10 mouse cellular contexts compared by ENCODE assay signal in the genomic region with DNA sequence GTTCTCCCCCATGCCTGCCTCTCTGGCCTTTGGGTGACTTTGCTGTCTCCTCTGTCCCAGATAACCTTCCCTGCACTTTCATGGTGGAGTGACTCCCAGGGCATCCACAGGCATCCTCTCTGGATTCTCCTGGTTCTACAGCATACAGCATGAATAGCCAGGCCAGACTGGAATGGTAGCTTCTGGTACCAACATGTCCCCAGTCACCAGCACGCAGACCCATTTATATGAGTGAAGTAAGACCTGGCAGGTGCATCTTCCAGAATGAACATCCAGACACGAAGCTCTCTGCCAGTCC. TPM values are rescaled to one million over a fixed set of nuclear protein-coding genes. Genes with fewer than 3 reads are reported as not detected.
DNase-seq lines count a peak whose midpoint lies in the region; ATAC-seq and TF ChIP-seq lines count a peak whose summit lies in the region.
"Had no signal": no experiment of that assay in that cellular context is flagged by ENCODE, and none has a peak within 500 bp of the region (broad histone marks: within the 10 kb centered on the region; RNA-seq: fewer than 3 reads in every experiment).

No protein-coding gene starts in this region.

- no peak for TF ChIP-seq EP300 in liver, postnatal 0 days (IDR thresholded peaks at IDR 0.05; ENCODE audit: low read depth)

- H3K4me2 ChIP-seq in liver, embryonic 11.5 days, result peak overlapping the region; percentile 2; the same call in 1 of the 2 replicates
- H3K4me2 ChIP-seq in liver, postnatal 0 days (ENCODE audit: low read depth, low read length), result no peak overlapping the region
- peak overlapping the region; percentile 69 for H3K4me2 ChIP-seq in forebrain, embryonic 12.5 days
- peak overlapping the region; percentile 75 for H3K4me2 ChIP-seq in stomach, embryonic 14.5 days (replicated peaks; ENCODE audit: low read depth, low read length)

- no peak for TF ChIP-seq CTCF in liver, postnatal 0 days (IDR thresholded peaks at IDR 0.05; ENCODE audit: low read depth)

- H3K4me3 ChIP-seq in liver, embryonic 11.5 days (ENCODE audit: low read depth, low read length), result no peak overlapping the region
- no peak overlapping the region for H3K4me3 ChIP-seq in liver, postnatal 0 days (ENCODE audit: low read depth, low read length)
- H3K4me3 ChIP-seq in forebrain, embryonic 12.5 days (replicated peaks), result peak overlapping the region; percentile 91; the same call in 1 of the 2 replicates
- H3K4me3 ChIP-seq in limb, embryonic 10.5 days, result 0 out of 2 replicates have a peak overlapping the region, but pooled peaks have one; percentile 16
- H3K4me3 ChIP-seq in stomach, embryonic 14.5 days (ENCODE audit: low read depth, low read length), result peak overlapping the region; percentile 86; the same call in 1 of the 2 replicates

- 73% methylated on average over 2 of the region's 2 CpGs for WGBS in liver, embryonic 11.5 days
- WGBS in liver, postnatal 0 days (ENCODE audit: insufficient replicate concordance), result 80% methylated on average over 2 of the region's 2 CpGs
- 84% methylated on average over 2 of the region's 2 CpGs for WGBS in forebrain, embryonic 12.5 days
- 84% methylated on average over 2 of the region's 2 CpGs for WGBS in limb, embryonic 10.5 days
- 80% methylated on average over 2 of the region's 2 CpGs for WGBS in stomach, embryonic 14.5 days

- H3K27me3 ChIP-seq in liver, embryonic 11.5 days (replicated peaks; ENCODE audit: control insufficient read depth, insufficient read depth, low read length), result peaks cover 31% of the 10 kb centered on the region
- H3K27me3 ChIP-seq in liver, postnatal 0 days (ENCODE audit: insufficient read depth, low read length), result peaks cover 29% of the 10 kb centered on the region
- H3K27me3 ChIP-seq in forebrain, embryonic 12.5 days, result no peaks in the 10 kb centered on the region
- H3K27me3 ChIP-seq in limb, embryonic 10.5 days (ENCODE audit: low read depth, poor library complexity, severe bottlenecking), result no peaks in the 10 kb centered on the region
- H3K27me3 ChIP-seq in stomach, embryonic 14.5 days (ENCODE audit: control insufficient read depth, insufficient read depth, low read length), result no peaks in the 10 kb centered on the region
- H3K27me3 ChIP-seq: Patski had no signal

- ATAC-seq in liver, embryonic 11.5 days (replicated peaks; ENCODE audit: low FRiP score), result no peak
- ATAC-seq in liver, postnatal 0 days, result no peak
- no peak for ATAC-seq in forebrain, embryonic 12.5 days (ENCODE audit: low FRiP score)
- no peak for ATAC-seq in stomach, embryonic 14.5 days (ENCODE audit: insufficient number of reproducible peaks, insufficient read depth, low FRiP score, low read depth)
- ATAC-seq in monocyte, adult 5-6 weeks (replicated peaks; ENCODE audit: insufficient number of reproducible peaks, low FRiP score, low TSS enrichment, poor library complexity, severe bottlenecking), result no peak
- ATAC-seq: Patski had no signal

- no peak overlapping the region for H3K27ac ChIP-seq in liver, embryonic 11.5 days (ENCODE audit: low read depth, low read length)
- H3K27ac ChIP-seq in liver, postnatal 0 days (ENCODE audit: low read depth), result no peak overlapping the region
- H3K27ac ChIP-seq in forebrain, embryonic 12.5 days, result no peak overlapping the region
- H3K27ac ChIP-seq in limb, embryonic 10.5 days, result no peak overlapping the region
- no peak overlapping the region for H3K27ac ChIP-seq in stomach, embryonic 14.5 days (ENCODE audit: low read length)

- peaks cover 3% of the 10 kb centered on the region for H3K4me1 ChIP-seq in liver, embryonic 11.5 days (replicated peaks; ENCODE audit: control insufficient read depth, insufficient read depth, low read length)
- no peaks in the 10 kb centered on the region; the same call in 1 of the 2 replicates for H3K4me1 ChIP-seq in liver, postnatal 0 days (ENCODE audit: insufficient read depth)
- peaks cover 60% of the 10 kb centered on the region for H3K4me1 ChIP-seq in forebrain, embryonic 12.5 days
- peaks cover 52% of the 10 kb centered on the region for H3K4me1 ChIP-seq in limb, embryonic 10.5 days
- H3K4me1 ChIP-seq in stomach, embryonic 14.5 days (ENCODE audit: control insufficient read depth, insufficient read depth, low read length), result peaks cover 29% of the 10 kb centered on the region

- no peak overlapping the region for H3K9ac ChIP-seq in liver, embryonic 11.5 days (ENCODE audit: low read depth, low read length)
- no peak overlapping the region for H3K9ac ChIP-seq in liver, postnatal 0 days (replicated peaks)
- H3K9ac ChIP-seq in forebrain, embryonic 12.5 days, result peak overlapping the region; percentile 4; the same call in 1 of the 2 replicates
- no peak overlapping the region for H3K9ac ChIP-seq in stomach, embryonic 14.5 days (replicated peaks; ENCODE audit: low read depth, low read length)

- DNase-seq in liver, embryonic 11.5 days (ENCODE audit: low spot score), result no peak
- DNase-seq in liver, postnatal 0 days, result no peak
- DNase-seq in limb, embryonic 10.5 days (ENCODE audit: low spot score), result no peak
- DNase-seq in cerebellum, adult 8-10 months, result no peak
- DNase-seq: spleen, adult 18-20 months had no signal

- H3K36me3 ChIP-seq in liver, embryonic 11.5 days (ENCODE audit: control insufficient read depth, insufficient read depth, low read length), result no peaks in the 10 kb centered on the region; the same call in 1 of the 2 replicates
- no peaks in the 10 kb centered on the region for H3K36me3 ChIP-seq in liver, postnatal 0 days (replicated peaks; ENCODE audit: insufficient read depth, low read length)
- H3K36me3 ChIP-seq in forebrain, embryonic 12.5 days (replicated peaks), result peaks cover 15% of the 10 kb centered on the region
- H3K36me3 ChIP-seq in limb, embryonic 10.5 days, result peaks cover 43% of the 10 kb centered on the region
- H3K36me3 ChIP-seq in stomach, embryonic 14.5 days (ENCODE audit: control insufficient read depth, insufficient read depth, low read length), result no peaks in the 10 kb centered on the region

- no peaks in the 10 kb centered on the region for H3K9me3 ChIP-seq in liver, embryonic 11.5 days (ENCODE audit: control insufficient read depth, low read length)
- no peaks in the 10 kb centered on the region for H3K9me3 ChIP-seq in liver, postnatal 0 days (ENCODE audit: low read length)
- H3K9me3 ChIP-seq in forebrain, embryonic 12.5 days, result no peaks in the 10 kb centered on the region
- no peaks in the 10 kb centered on the region; the same call in 1 of the 2 replicates for H3K9me3 ChIP-seq in limb, embryonic 10.5 days (replicated peaks)
- H3K9me3 ChIP-seq in stomach, embryonic 14.5 days (ENCODE audit: control insufficient read depth, low read depth, low read length), result no peaks in the 10 kb centered on the region

RNA-seq across cellular contexts. Expression of gene Dennd2a, which starts 2.1 kb away (rescaled TPM):
- 12.4 and 12.6 TPM in 2 replicates for polyA plus RNA-seq in liver, embryonic 11.5 days (2014; fragmentation: Nextera tagmentation; extraction: Ambion mirVana)
- 1.6 TPM in 2 replicates for polyA plus RNA-seq in liver, postnatal 0 days (2015; fragmentation: Nextera tagmentation; extraction: Ambion mirVana)
- polyA plus RNA-seq in forebrain, embryonic 12.5 days (2016; fragmentation: Nextera tagmentation; extraction: Ambion mirVana), result 37.6 and 39.3 TPM in 2 replicates
- 33.9 and 40.7 TPM in 2 replicates for polyA plus RNA-seq in limb, embryonic 10.5 days (2016; fragmentation: Nextera tagmentation; extraction: Ambion mirVana)
- 22.2 and 23.6 TPM in 2 replicates for polyA plus RNA-seq in stomach, embryonic 14.5 days (2014; fragmentation: Nextera tagmentation; extraction: Ambion mirVana)
- total RNA-seq in monocyte, adult 5-6 weeks (2017), result 0.43 to 0.58 TPM in 2 of 3 replicates, not detected in the other
- total RNA-seq: megakaryocyte-erythroid progenitor cell, adult 5-6 weeks had no signal

RNA-seq across cellular contexts. Expression of gene Adck2, which starts 18.1 kb away (rescaled TPM):
- 20.6 and 22.8 TPM in 2 replicates for polyA plus RNA-seq in liver, embryonic 11.5 days (2014; fragmentation: Nextera tagmentation; extraction: Ambion mirVana)
- polyA plus RNA-seq in liver, postnatal 0 days (2015; fragmentation: Nextera tagmentation; extraction: Ambion mirVana), result 15.8 and 17.1 TPM in 2 replicates
- 36.6 and 37.0 TPM in 2 replicates for polyA plus RNA-seq in forebrain, embryonic 12.5 days (2016; fragmentation: Nextera tagmentation; extraction: Ambion mirVana)
- 17.3 and 25.6 TPM in 2 replicates for polyA plus RNA-seq in limb, embryonic 10.5 days (2016; fragmentation: Nextera tagmentation; extraction: Ambion mirVana)
- 28.1 and 29.5 TPM in 2 replicates for polyA plus RNA-seq in stomach, embryonic 14.5 days (2014; fragmentation: Nextera tagmentation; extraction: Ambion mirVana)
- total RNA-seq in monocyte, adult 5-6 weeks (2017), result 16.8 to 27.2 TPM (median 19.6 TPM) in 3 replicates

RNA-seq across cellular contexts. Expression of gene Gm42420, which starts 30.0 kb away (rescaled TPM):
- polyA plus RNA-seq in liver, embryonic 11.5 days (2014; fragmentation: Nextera tagmentation; extraction: Ambion mirVana), result 2.9 and 3.5 TPM in 2 replicates
- 1.2 and 1.9 TPM in 2 replicates for polyA plus RNA-seq in liver, postnatal 0 days (2015; fragmentation: Nextera tagmentation; extraction: Ambion mirVana)
- polyA plus RNA-seq in forebrain, embryonic 12.5 days (2016; fragmentation: Nextera tagmentation; extraction: Ambion mirVana), result 0.87 and 1.7 TPM in 2 replicates
- 0.79 and 1.7 TPM in 2 replicates for polyA plus RNA-seq in limb, embryonic 10.5 days (2016; fragmentation: Nextera tagmentation; extraction: Ambion mirVana)
- 0.50 and 0.62 TPM in 2 replicates for polyA plus RNA-seq in stomach, embryonic 14.5 days (2014; fragmentation: Nextera tagmentation; extraction: Ambion mirVana)
- 1.5 TPM in 1 of 3 replicates, not detected in the others for total RNA-seq in monocyte, adult 5-6 weeks (2017)

RNA-seq across cellular contexts. Expression of gene Ndufb2, which starts 36.8 kb away (rescaled TPM):
- 311 and 331 TPM in 2 replicates for polyA plus RNA-seq in liver, embryonic 11.5 days (2014; fragmentation: Nextera tagmentation; extraction: Ambion mirVana)
- polyA plus RNA-seq in liver, postnatal 0 days (2015; fragmentation: Nextera tagmentation; extraction: Ambion mirVana), result 248 and 260 TPM in 2 replicates
- 241 and 242 TPM in 2 replicates for polyA plus RNA-seq in forebrain, embryonic 12.5 days (2016; fragmentation: Nextera tagmentation; extraction: Ambion mirVana)
- polyA plus RNA-seq in limb, embryonic 10.5 days (2016; fragmentation: Nextera tagmentation; extraction: Ambion mirVana), result 290 and 296 TPM in 2 replicates
- polyA plus RNA-seq in stomach, embryonic 14.5 days (2014; fragmentation: Nextera tagmentation; extraction: Ambion mirVana), result 337 and 395 TPM in 2 replicates
- total RNA-seq in monocyte, adult 5-6 weeks (2017), result 28.3 to 82.2 TPM (median 35.8 TPM) in 3 replicates

Comparison
In these comparisons a context has a peak if more than half of its experiments do, and no peak if none do; other contexts are left out.
1. H3K4me3 ChIP-seq: peak in forebrain, embryonic 12.5 days (single experiment), limb, embryonic 10.5 days (single experiment) and stomach, embryonic 14.5 days (single experiment); none in liver, embryonic 11.5 days (single experiment) and liver, postnatal 0 days (single experiment).